Mouse (Mus musculus) stomach, embryonic 14.5 days (tissue): ENCODE measurements around the gene Dgka. TPM values are rescaled to one million over a fixed set of nuclear protein-coding genes. Genes with fewer than 3 reads are reported as not detected.
"Not testable (repeated sequence)": the region's sequence is repeated elsewhere in the genome, so short reads cannot be mapped to it uniquely, and the experiment has no call there.

ENCODE experiments used
- ATAC-seq: fragments of 200-750 bp; cut with Nextera tagmentation; 2 replicates; pipeline ENCODE4 v1.8.0; 2017; ENCODE audit warnings: low read depth, moderate TSS enrichment; ENCODE audit not compliant: insufficient number of reproducible peaks, insufficient read depth, low FRiP score
- H3K27ac ChIP-seq: fragments of 300-500 bp; sonication (generic); 2 replicates; pipeline ENCODE4 v1.5.1; 2014; ENCODE audit warnings: mild to moderate bottlenecking, low read length, moderate library complexity, mixed read lengths
- H3K27me3 ChIP-seq: fragments of 300-500 bp; sonication (generic); 2 replicates; pipeline ENCODE4 v1.6.1; 2014; ENCODE audit warnings: low read length, control low read depth, mixed read lengths; ENCODE audit not compliant: control insufficient read depth, insufficient read depth
- H3K36me3 ChIP-seq: fragments of 300-500 bp; sonication (generic); 2 replicates; pipeline ENCODE4 v1.6.1; 2014; ENCODE audit warnings: mild to moderate bottlenecking, control low read depth, low read length, moderate library complexity, mixed read lengths; ENCODE audit not compliant: control insufficient read depth, insufficient read depth
- H3K4me1 ChIP-seq: fragments of 300-500 bp; sonication (generic); 2 replicates; pipeline ENCODE4 v1.6.1; 2014; ENCODE audit warnings: low read length, control low read depth, mixed read lengths; ENCODE audit not compliant: control insufficient read depth, insufficient read depth
- H3K4me2 ChIP-seq: fragments of 300-500 bp; sonication (generic); replicated peaks from 2 replicates; pipeline ENCODE4 v1.6.1; 2014; ENCODE audit warnings: low read depth, low read length, control low read depth
- H3K4me3 ChIP-seq: fragments of 300-500 bp; sonication (generic); 2 replicates; pipeline ENCODE4 v1.5.1; 2014; ENCODE audit warnings: low read depth, low read length, control low read depth
- H3K9ac ChIP-seq: fragments of 300-500 bp; sonication (generic); replicated peaks from 2 replicates; pipeline ENCODE4 v1.6.1; 2014; ENCODE audit warnings: low read depth, mild to moderate bottlenecking, control low read depth, low read length, moderate library complexity, mixed read lengths
- H3K9me3 ChIP-seq: fragments of 300-500 bp; sonication (generic); 2 replicates; pipeline ENCODE4 v1.6.1; 2016; ENCODE audit warnings: low read depth, low read length, control low read depth; ENCODE audit not compliant: control insufficient read depth
- WGBS: fragments of 180-500 bp; shearing (Covaris S2); extraction: QIAGEN DNeasy Blood & Tissue Kit; methylation state at CpG from one replicate; pipeline ENCODE4 v1.1.7; 2014; 5-methylcytosine and 5-hydroxymethylcytosine counted together
- polyA plus RNA-seq: library from polyadenylated mRNA; unstranded; fragments of >200 nt; fragmentation: Nextera tagmentation; extraction: Ambion mirVana; gene quantifications from 2 replicates; pipeline ENCODE4 v1.2.1, GENCODE M21; 2014

Dgka gene
- polyA plus RNA-seq, 1 experiment from 2014 or later, result 17.9 TPM

DNA sequence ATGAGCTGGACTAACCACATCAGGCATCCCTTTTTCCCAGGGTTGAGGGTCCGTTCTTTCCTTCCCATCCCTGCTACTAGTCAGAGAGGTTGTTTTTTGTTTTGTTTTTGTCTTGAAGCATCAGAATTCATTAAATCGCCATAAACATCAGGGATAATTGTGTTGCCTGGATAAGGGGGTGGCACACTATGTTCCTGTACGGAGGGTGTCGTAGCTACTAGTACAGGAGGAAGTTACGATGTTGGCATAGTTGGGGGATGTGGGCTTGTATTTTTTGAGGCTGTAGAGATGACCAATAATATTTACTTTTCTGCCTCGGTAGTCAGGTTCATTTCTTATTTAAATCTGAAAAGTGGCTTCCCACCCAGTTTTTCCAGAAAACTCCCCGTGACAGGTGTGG lies 1.4 kb downstream of the Dgka start:
- Histone ChIP-seq H3K27ac (no peak overlapping the region; the same call in 1 of the 2 replicates), H3K27me3 (no peaks in the 10 kb centered on the region), H3K9me3 (no peaks in the 10 kb centered on the region), H3K36me3 (no peaks in the 10 kb centered on the region), H3K4me2 (peak overlapping the region; percentile 86), H3K4me3 (peak overlapping the region; percentile 63), H3K9ac (peak overlapping the region; percentile 57; the same call in 1 of the 2 replicates), H3K4me1 (peaks cover 18% of the 10 kb centered on the region)
- no peak for ATAC-seq
- WGBS, result 6% methylated on average over 7 of the region's 7 CpGs

DNA sequence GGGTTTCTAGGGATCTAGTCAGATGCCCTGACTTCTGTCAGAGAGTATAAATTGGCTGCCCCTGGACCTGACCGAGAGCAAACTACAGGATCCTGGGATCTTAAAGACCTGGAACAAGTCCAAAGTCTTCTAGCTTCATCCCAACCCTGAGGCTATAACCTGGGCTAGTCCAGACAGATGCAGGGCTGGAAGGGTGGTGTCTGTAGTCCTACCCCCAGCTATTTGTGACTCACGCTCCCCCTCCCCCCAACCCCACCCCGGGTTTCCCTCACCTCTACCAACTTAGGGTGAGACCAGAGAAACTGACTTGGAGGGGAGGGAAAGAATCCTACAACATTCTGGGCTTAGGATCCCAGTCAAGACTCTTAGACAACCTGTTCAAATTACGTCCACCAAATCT lies 2.0 kb downstream of the Dgka start:
- no peak for ATAC-seq
- H3K4me1 ChIP-seq, result peaks cover 18% of the 10 kb centered on the region
- no peaks in the 10 kb centered on the region for H3K27me3 ChIP-seq
- no peak overlapping the region for H3K9ac ChIP-seq
- H3K36me3 ChIP-seq, result no peaks in the 10 kb centered on the region
- WGBS, result 26% methylated on average over 4 of the region's 4 CpGs
- peak overlapping the region; percentile 63 for H3K4me3 ChIP-seq
- H3K27ac ChIP-seq, result no peak overlapping the region
- no peaks in the 10 kb centered on the region for H3K9me3 ChIP-seq
- peak overlapping the region; percentile 86 for H3K4me2 ChIP-seq

DNA sequence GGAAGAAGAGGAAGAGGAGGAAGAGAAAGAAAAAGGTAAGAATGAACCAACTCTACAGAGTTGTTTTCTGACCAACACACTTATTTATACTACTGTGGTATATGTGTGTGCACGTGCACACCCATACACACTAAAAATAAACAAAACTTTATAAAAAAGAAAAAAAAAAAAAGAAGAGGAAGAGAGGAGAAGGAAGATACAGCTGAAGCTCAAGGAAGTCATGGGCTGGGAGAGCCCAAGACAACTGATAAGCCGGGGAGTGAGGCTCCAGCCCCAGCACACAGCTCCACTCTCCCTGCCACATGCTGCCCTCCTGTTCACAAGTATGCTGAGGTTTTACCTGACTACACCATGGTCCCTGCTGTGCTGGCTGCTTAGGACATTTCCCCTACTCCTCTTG lies 4.4 kb downstream of the Dgka start:
- H3K4me1 ChIP-seq, result peaks cover 15% of the 10 kb centered on the region
- H3K27me3 ChIP-seq, result no peaks in the 10 kb centered on the region
- H3K4me3 ChIP-seq, result no peak overlapping the region
- no peaks in the 10 kb centered on the region for H3K9me3 ChIP-seq
- H3K36me3 ChIP-seq, result no peaks in the 10 kb centered on the region
- H3K9ac ChIP-seq, result no peak overlapping the region
- no peak for ATAC-seq
- H3K27ac ChIP-seq, result no peak overlapping the region
- no peak overlapping the region for H3K4me2 ChIP-seq
- 48% methylated on average over 2 of the region's 2 CpGs for WGBS

DNA sequence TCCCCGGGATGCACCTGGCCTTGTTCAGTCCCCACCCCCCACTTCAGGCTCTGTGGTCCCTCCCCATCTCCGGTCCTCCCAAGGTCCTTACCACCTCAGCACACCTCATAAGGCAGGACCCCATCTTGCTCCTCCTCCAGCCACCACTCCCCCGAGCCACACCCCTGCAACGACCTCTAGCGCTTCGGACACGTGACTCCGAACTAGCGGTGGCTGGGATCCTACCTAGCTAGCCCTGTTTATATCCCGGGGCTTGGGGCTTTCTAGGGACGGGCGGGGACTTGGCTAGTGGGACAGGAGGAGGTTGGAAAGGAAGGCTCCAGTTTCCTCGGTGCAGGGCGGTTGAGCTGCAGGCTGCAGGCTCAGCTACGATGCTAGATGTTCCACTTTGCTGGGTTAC lies 7.2 kb downstream of the Dgka start:
- Histone ChIP-seq H3K27ac (no peak overlapping the region), H3K9ac (no peak overlapping the region), H3K27me3 (no peaks in the 10 kb centered on the region), H3K4me3 (no peak overlapping the region), H3K36me3 (peaks cover 3% of the 10 kb centered on the region; the same call in 1 of the 2 replicates), H3K4me1 (no peaks in the 10 kb centered on the region), H3K4me2 (peak overlapping the region; percentile 35), H3K9me3 (no peaks in the 10 kb centered on the region)
- ATAC-seq, result 0 out of 2 replicates have a peak, but pooled peaks have one; percentile 42
- 5% methylated on average over 15 of the region's 15 CpGs for WGBS

DNA sequence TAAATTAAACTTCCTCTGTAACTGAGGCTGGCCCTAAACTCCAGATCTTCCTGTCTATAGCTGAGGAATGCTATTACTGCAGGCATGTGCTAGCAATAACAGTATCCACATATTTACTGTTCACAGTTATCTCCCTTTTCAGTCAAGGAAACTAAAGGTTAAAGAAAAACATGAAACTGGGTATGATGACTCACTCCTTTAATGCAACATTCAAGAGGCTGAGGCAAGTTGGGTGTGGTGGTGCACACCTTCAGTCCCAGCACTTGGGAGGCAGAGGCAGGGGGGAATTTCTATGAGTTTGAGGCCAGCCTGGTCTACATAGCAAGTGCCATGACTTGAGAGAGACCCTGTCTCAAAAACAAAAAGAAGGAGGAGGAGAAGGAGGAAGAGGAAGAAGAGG lies 12.7 kb downstream of the Dgka start:
- H3K27ac ChIP-seq, result no peak overlapping the region
- no peak overlapping the region for H3K4me3 ChIP-seq
- no peaks in the 10 kb centered on the region for H3K4me1 ChIP-seq
- H3K4me2 ChIP-seq, result no peak overlapping the region
- peaks cover 3% of the 10 kb centered on the region; the same call in 1 of the 2 replicates for H3K36me3 ChIP-seq
- H3K9ac ChIP-seq, result no peak overlapping the region
- no peaks in the 10 kb centered on the region for H3K9me3 ChIP-seq
- H3K27me3 ChIP-seq, result no peaks in the 10 kb centered on the region
- no peak for ATAC-seq

DNA sequence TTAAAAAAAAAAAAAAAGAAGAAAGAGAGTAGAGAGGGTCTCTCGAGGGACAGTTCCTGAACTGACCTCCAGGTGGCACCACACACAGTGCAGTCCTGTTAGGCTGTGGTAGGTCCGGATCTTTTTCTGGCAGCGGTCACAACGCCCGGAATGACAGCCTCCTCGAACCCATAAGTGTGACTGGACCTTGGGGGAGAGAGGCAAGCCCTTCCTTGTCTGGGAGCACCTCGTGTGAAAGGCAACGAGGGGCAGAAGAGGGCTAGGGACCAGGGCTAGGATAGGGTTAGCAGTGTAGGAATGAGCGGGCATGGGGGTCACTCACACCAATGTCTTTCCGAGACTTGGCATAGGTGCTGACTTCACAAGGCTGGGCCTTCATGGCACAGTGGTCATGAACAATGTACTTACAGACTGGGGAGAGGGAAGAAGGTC lies 13.6 kb downstream of the Dgka start:
- Histone ChIP-seq H3K9me3 (no peaks in the 10 kb centered on the region), H3K27ac (no peak overlapping the region), H3K4me2 (no peak overlapping the region), H3K9ac (no peak overlapping the region), H3K4me1 (no peaks in the 10 kb centered on the region), H3K36me3 (peaks cover 3% of the 10 kb centered on the region; the same call in 1 of the 2 replicates), H3K27me3 (no peaks in the 10 kb centered on the region), H3K4me3 (no peak overlapping the region)
- no peak for ATAC-seq
- 19% methylated on average over 10 of the region's 10 CpGs for WGBS

DNA sequence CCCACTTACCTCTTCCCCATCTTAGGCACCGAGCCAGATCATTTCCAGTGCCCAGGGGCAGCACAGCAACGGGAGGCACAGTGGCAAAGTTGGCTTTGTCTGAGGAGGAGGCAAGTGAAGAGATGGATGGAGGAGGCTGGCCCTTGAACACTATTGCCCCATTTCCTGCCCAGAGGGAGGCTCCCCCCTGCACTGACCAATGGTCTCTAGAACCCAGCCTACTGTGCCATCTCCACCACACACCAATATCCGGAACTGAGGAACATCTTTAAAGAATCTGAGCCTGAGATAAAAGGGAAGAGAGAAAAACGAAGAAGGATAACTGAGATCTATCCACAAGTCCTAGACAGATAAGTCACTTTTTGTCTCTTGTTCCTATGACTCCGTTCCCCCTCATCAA lies 16.6 kb downstream of the Dgka start:
- H3K9ac ChIP-seq, result no peak overlapping the region
- ATAC-seq, result no peak

DNA sequence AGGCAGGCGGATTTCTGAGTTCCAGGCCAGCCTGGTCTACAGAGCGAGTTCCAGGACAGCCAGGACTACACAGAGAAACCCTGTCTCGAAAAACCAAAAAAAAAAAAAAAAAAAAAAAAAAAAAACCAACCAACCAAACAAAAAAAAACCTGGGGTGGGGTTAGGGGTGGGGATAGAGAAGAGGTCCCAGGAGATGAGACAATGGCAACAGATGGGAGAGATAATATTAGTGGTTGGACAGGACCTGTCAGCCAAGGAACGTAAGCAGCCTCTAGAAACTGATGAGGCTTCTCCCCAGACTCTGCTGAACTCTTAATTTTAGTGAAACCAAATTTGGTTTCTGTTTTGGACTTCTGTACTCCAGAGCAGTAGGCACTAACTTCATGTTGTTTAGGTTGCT lies 19.2 kb downstream of the Dgka start:
- WGBS, result 90% methylated on average over 3 of the region's 4 CpGs

More for the DNA sequence above, 16.6 kb downstream of the Dgka start:
- Histone ChIP-seq H3K4me1 (no peaks in the 10 kb centered on the region), H3K27me3 (no peaks in the 10 kb centered on the region), H3K4me2 (no peak overlapping the region), H3K27ac (no peak overlapping the region), H3K36me3 (peaks cover 3% of the 10 kb centered on the region; the same call in 1 of the 2 replicates), H3K4me3 (no peak overlapping the region), H3K9me3 (no peaks in the 10 kb centered on the region)
- WGBS, result 85% methylated on average over 5 of the region's 5 CpGs

More for the DNA sequence above, 19.2 kb downstream of the Dgka start:
- H3K9ac ChIP-seq, H3K4me2 ChIP-seq, H3K27ac ChIP-seq, H3K4me1 ChIP-seq, H3K9me3 ChIP-seq, H3K27me3 ChIP-seq, H3K4me3 ChIP-seq, ATAC-seq, H3K36me3 ChIP-seq: not testable (repeated sequence)
